Mouse (Mus musculus): ENCODE data around the gene Cript.

Gene Cript

GRCm38 (mm10) chr17:87025269-87025949 lies at the start of gene Cript, which contains the start of gene Pigf:
TSS of gene Cript (plus strand) at chr17:87025550.
TSS of gene Pigf (minus strand) at chr17:87025406.
- in situ Hi-C loops (cut with MboI, MseI): no loop called here

GRCm38 (mm10) chr17:86976387-86976786 lies 49.0 kb upstream of the Cript start:
- in situ Hi-C loops (cut with MboI, MseI): no loop called here

GRCm38 (mm10) chr17:86978496-86978895 lies 46.9 kb upstream of the Cript start:
- in situ Hi-C loops (cut with MboI, MseI): no loop called here

- in situ Hi-C loops (cut with MboI, MseI): no loop called here
These were observed 44.1 kb upstream of the Cript start for GRCm38 (mm10) chr17:86981205-86981604.

GRCm38 (mm10) chr17:86981701-86982100 lies 43.6 kb upstream of the Cript start:
- in situ Hi-C loops (cut with MboI, MseI): no loop called here

GRCm38 (mm10) chr17:86982497-86982896 lies 42.9 kb upstream of the Cript start:
- in situ Hi-C loops (cut with MboI, MseI): no loop called here

GRCm38 (mm10) chr17:86986449-86987138 lies 38.8 kb upstream of the Cript start:
- in situ Hi-C loops (cut with MboI, MseI): loop anchor here (5.0 kb wide), 1 partner anchor 69 kb away; the partner anchor contains the start of gene Tmem247

GRCm38 (mm10) chr17:86988161-86988560 lies 37.2 kb upstream of the Cript start:
- in situ Hi-C loops (cut with MboI, MseI): loop anchor here (5.0 kb wide), 1 partner anchor 71 kb away; the partner anchor contains the start of gene Tmem247

GRCm38 (mm10) chr17:86988601-86989184 lies 36.7 kb upstream of the Cript start:
- in situ Hi-C loops (cut with MboI, MseI): loop anchor here (5.0 kb wide), 1 partner anchor 71 kb away; the partner anchor contains the start of gene Tmem247

GRCm38 (mm10) chr17:86991306-86991705 lies 34.0 kb upstream of the Cript start:
- in situ Hi-C loops (cut with MboI, MseI): no loop called here

GRCm38 (mm10) chr17:86997323-86997722 lies 28.0 kb upstream of the Cript start:
- in situ Hi-C loops (cut with MboI, MseI): no loop called here

- in situ Hi-C loops (cut with MboI, MseI): loop anchor here (5.0 kb wide), 1 partner anchor 37 kb away; no protein-coding TSS in a partner anchor
These were observed 16.4 kb upstream of the Cript start for GRCm38 (mm10) chr17:87008950-87009349.

- in situ Hi-C loops (cut with MboI, MseI): no loop called here
These were observed 13.9 kb upstream of the Cript start for GRCm38 (mm10) chr17:87011301-87012019.

GRCm38 (mm10) chr17:87019692-87020091 lies 5.7 kb upstream of the Cript start:
- in situ Hi-C loops (cut with MboI, MseI): no loop called here

- in situ Hi-C loops (cut with MboI, MseI): no loop called here
These were observed 683 bp upstream of the Cript start for GRCm38 (mm10) chr17:87024491-87025242.

- in situ Hi-C loops (cut with MboI, MseI): no loop called here
These were observed 11.1 kb downstream of the Cript start for GRCm38 (mm10) chr17:87036141-87037073.

- in situ Hi-C loops (cut with MboI, MseI): no loop called here
These were observed 13.1 kb downstream of the Cript start for GRCm38 (mm10) chr17:87038496-87038895.

- in situ Hi-C loops (cut with MboI, MseI): loop anchor here (5.0 kb wide), 2 partner anchors 66 to 119 kb away; partner anchors contain the start of gene Socs5
These were observed 16.4 kb downstream of the Cript start for GRCm38 (mm10) chr17:87041739-87042138.

GRCm38 (mm10) chr17:87044364-87044763 lies 19.0 kb downstream of the Cript start:
- in situ Hi-C loops (cut with MboI, MseI): loop anchor here (5.0 kb wide), 2 partner anchors 63 to 122 kb away; partner anchors contain the start of gene Socs5

- in situ Hi-C loops (cut with MboI, MseI): loop anchor here (5.0 kb wide), 2 partner anchors 63 to 122 kb away; partner anchors contain the start of gene Socs5
These were observed 19.4 kb downstream of the Cript start for GRCm38 (mm10) chr17:87044796-87045195.

Measured in regulatory T cell (primary cell).